Mouse (Mus musculus) cerebellum, adult 2 months (tissue): Measurements from ENCODE around the gene Arhgap42.

Source experiments
- CTCF ChIP-seq: fragments of 200-500 bp; IDR thresholded peaks from 2 replicates; pipeline ENCODE4 v1.5.1; 2011; ENCODE audit warnings: low read depth, mild to moderate bottlenecking, control low read depth, low read length, moderate library complexity, borderline replicate concordance; ENCODE audit not compliant: insufficient read depth
- POLR2A ChIP-seq: fragments of 200-500 bp; IDR thresholded peaks from 2 replicates; pipeline ENCODE4 v1.6.1; 2011; ENCODE audit warnings: low read length, control low read depth, borderline replicate concordance; ENCODE audit not compliant: insufficient read depth

DNA sequence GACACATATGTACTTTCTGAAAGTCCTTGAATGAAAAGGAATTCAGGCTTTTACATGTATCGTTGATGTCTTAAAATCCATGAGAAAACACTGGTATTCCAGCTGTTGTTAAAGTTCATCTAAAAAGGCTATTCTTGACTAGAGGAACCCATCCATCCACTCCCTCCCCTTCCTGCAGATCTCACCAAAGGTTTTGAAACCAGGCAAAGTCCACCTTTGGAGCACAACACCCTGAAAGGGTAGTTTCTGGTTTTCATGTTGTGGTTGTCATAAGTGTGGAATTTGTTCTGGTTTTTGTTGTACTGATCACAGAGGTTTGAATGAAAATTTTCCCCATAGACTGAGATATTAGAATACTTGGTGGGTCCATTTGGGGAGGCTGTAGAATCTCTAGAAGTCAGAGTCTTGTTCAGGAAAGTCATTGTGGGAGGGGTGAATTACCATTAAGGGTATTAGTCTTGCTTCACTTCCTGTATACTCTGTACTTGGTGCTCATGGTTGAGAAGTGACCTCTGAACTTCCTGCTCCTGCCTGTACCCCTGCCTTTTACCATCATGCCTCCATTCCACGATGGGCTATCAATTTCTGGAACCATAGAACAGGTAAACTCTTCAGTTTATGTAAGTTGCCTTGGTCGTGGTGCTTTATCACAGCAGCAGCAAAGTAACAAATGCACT lies 27.4 kb downstream of the Arhgap42 start:
- TF ChIP-seq POLR2A: no peak
- TF ChIP-seq CTCF: no peak
